ENCODE assay signal across 21 mouse cellular contexts in genomic region chr8:47542746-47543145, GRCm38 (mm10). TPM values are rescaled to one million over a fixed set of nuclear protein-coding genes. Genes with fewer than 3 reads are reported as not detected.
DNase-seq lines count a peak whose midpoint lies in the region; ATAC-seq and TF ChIP-seq lines count a peak whose summit lies in the region.
"Had no signal": no experiment of that assay in that cellular context is flagged by ENCODE, and none has a peak within 500 bp of the region (broad histone marks: within the 10 kb centered on the region; RNA-seq: fewer than 3 reads in every experiment).

No protein-coding gene starts in this region.

- DNase-seq in heart, adult 11 months = peak; percentile 67
- peak; percentile 56 for DNase-seq in heart, embryonic 10.5 days (ENCODE audit: low spot score)
- DNase-seq in heart, adult 2 months = no peak
- peak; percentile 35 for DNase-seq in testis, postnatal 10 days (ENCODE audit: low spot score)
- DNase-seq in testis, postnatal 14 days (ENCODE audit: low spot score) = no peak
- DNase-seq: adrenal gland, adult 2 months; adrenal gland, adult 8-10 months; adrenal gland, postnatal 10 days; adrenal gland, postnatal 14 days; adrenal gland, postnatal 25 days; adrenal gland, postnatal 36 days; B cell, adult 2 months; cerebellum, adult 11 months; cerebellum, adult 11-12 months; cerebellum, adult 18-20 months had no signal

- no peak overlapping the region for H3K9ac ChIP-seq in heart, embryonic 11.5 days (ENCODE audit: low read depth, low read length)
- no peak overlapping the region for H3K9ac ChIP-seq in heart, adult 2 months (ENCODE audit: low read depth, low read length)

- TF ChIP-seq POLR2A in heart, adult 2 months (IDR thresholded peaks at IDR 0.05; ENCODE audit: insufficient read depth, low read depth, low read length) = no peak

- no peak overlapping the region for H3K4me3 ChIP-seq in heart, embryonic 11.5 days (ENCODE audit: low read depth, low read length)
- no peak overlapping the region for H3K4me3 ChIP-seq in heart, embryonic 10.5 days
- H3K4me3 ChIP-seq in heart, adult 2 months = no peak overlapping the region

- WGBS in heart, embryonic 11.5 days (ENCODE audit: insufficient replicate concordance) = 92% methylated on average over 16 of the region's 16 CpGs
- WGBS in heart, embryonic 10.5 days = 95% methylated on average over 16 of the region's 16 CpGs
- 94% methylated on average over 16 of the region's 16 CpGs for WGBS in heart, adult 2 months

- H3K27me3 ChIP-seq in heart, embryonic 11.5 days (ENCODE audit: control insufficient read depth, insufficient read depth, low read length) = no peaks in the 10 kb centered on the region
- no peaks in the 10 kb centered on the region for H3K27me3 ChIP-seq in heart, embryonic 10.5 days (ENCODE audit: insufficient read depth, poor library complexity, severe bottlenecking)
- no peaks in the 10 kb centered on the region for H3K27me3 ChIP-seq in heart, adult 2 months (ENCODE audit: control insufficient read depth, insufficient read depth, low read length)
- H3K27me3 ChIP-seq: CH12.LX, Patski had no signal

- no peaks in the 10 kb centered on the region; the same call in 1 of the 2 replicates for H3K9me3 ChIP-seq in heart, embryonic 11.5 days (replicated peaks; ENCODE audit: control insufficient read depth, low read length)
- H3K9me3 ChIP-seq in heart, embryonic 10.5 days = no peaks in the 10 kb centered on the region
- H3K9me3 ChIP-seq: G1E had no signal

- intact Hi-C loops in heart, adult 2 months (cut with DNase I) = no loop called here

- TF ChIP-seq EP300 in heart, adult 2 months (IDR thresholded peaks at IDR 0.05; ENCODE audit: insufficient read depth, low read depth, low read length) = no peak

- H3K4me1 ChIP-seq in heart, embryonic 11.5 days (ENCODE audit: control insufficient read depth, insufficient read depth, low read length) = no peaks in the 10 kb centered on the region
- no peaks in the 10 kb centered on the region for H3K4me1 ChIP-seq in heart, embryonic 10.5 days
- no peaks in the 10 kb centered on the region for H3K4me1 ChIP-seq in heart, adult 2 months (ENCODE audit: control insufficient read depth, insufficient read depth, low read length)

- ATAC-seq in heart, embryonic 11.5 days (replicated peaks; ENCODE audit: insufficient number of reproducible peaks, low FRiP score, low TSS enrichment) = no peak
- ATAC-seq: activated CD4-positive, CD25-positive, alpha-beta regulatory T cell, adult 4 months; CD4-positive, CD25-positive, alpha-beta regulatory T cell, adult 4 months; Patski had no signal

- peaks cover 29% of the 10 kb centered on the region for H3K36me3 ChIP-seq in heart, embryonic 11.5 days (ENCODE audit: control insufficient read depth, insufficient read depth, low read length)
- peaks cover 77% of the 10 kb centered on the region for H3K36me3 ChIP-seq in heart, embryonic 10.5 days
- H3K36me3 ChIP-seq in heart, adult 2 months (ENCODE audit: control insufficient read depth, insufficient read depth, low read length) = no peaks in the 10 kb centered on the region; the same call in 1 of the 2 replicates

- no peak overlapping the region for H3K4me2 ChIP-seq in heart, embryonic 11.5 days

- no peak for TF ChIP-seq CTCF in heart, adult 2 months (IDR thresholded peaks at IDR 0.05)

- no peak overlapping the region for H3K27ac ChIP-seq in heart, embryonic 11.5 days (ENCODE audit: low read depth, low read length)
- H3K27ac ChIP-seq in heart, embryonic 10.5 days = no peak overlapping the region
- H3K27ac ChIP-seq in heart, adult 2 months = no peak overlapping the region

- H3K79me2 ChIP-seq in heart, adult 2 months (replicated peaks; ENCODE audit: control insufficient read depth, insufficient read depth, low read length) = no peaks in the 10 kb centered on the region

RNA-seq across cellular contexts. Expression of gene Rwdd4a, which starts 9.3 kb away (rescaled TPM):
- polyA plus RNA-seq in heart, embryonic 11.5 days (2014; fragmentation: Nextera tagmentation; extraction: Ambion mirVana) = 37.9 and 42.6 TPM in 2 replicates
- polyA plus RNA-seq in heart, embryonic 10.5 days (2016; fragmentation: Nextera tagmentation; extraction: Ambion mirVana) = 40.2 and 41.5 TPM in 2 replicates
- 10 to 100 TPM; 60.7 to 65.2 TPM for total RNA-seq in heart, adult 2 months (2021)
- 16.2 and 27.6 TPM in 2 replicates for polyA plus RNA-seq in heart, adult 2 months (2012; rRNA removed)

RNA-seq across cellular contexts. Expression of gene Trappc11, which starts 9.5 kb away (rescaled TPM):
- 25.1 and 29.3 TPM in 2 replicates for polyA plus RNA-seq in heart, embryonic 11.5 days (2014; fragmentation: Nextera tagmentation; extraction: Ambion mirVana)
- 27.2 and 28.4 TPM in 2 replicates for polyA plus RNA-seq in heart, embryonic 10.5 days (2016; fragmentation: Nextera tagmentation; extraction: Ambion mirVana)
- total RNA-seq in heart, adult 2 months (2021) = 10 to 100 TPM; 19.2 to 20.3 TPM
- 11.7 and 19.3 TPM in 2 replicates for polyA plus RNA-seq in heart, adult 2 months (2012; rRNA removed)

Comparison
In these comparisons a context has a peak if more than half of its experiments do, and no peak if none do; other contexts are left out.
1. DNase-seq: peak in heart, adult 11 months (single experiment), heart, embryonic 10.5 days (single experiment) and testis, postnatal 10 days (single experiment); none in heart, adult 2 months (0 of 2) and testis, postnatal 14 days (single experiment).